Mouse (Mus musculus) lung, postnatal 0 days (tissue): Measurements from ENCODE around the gene Car12.
A peak's percentile ranks its signal among the peaks of the same experiment; 100 is the strongest.

Experiments
- CTCF ChIP-seq: IDR thresholded peaks from 2 replicates; pipeline ENCODE4 v1.5.1; 2016; ENCODE audit warnings: antibody characterized with exemption, mild to moderate bottlenecking
- EP300 ChIP-seq: IDR thresholded peaks from 2 replicates; pipeline ENCODE4 v1.6.1; 2016; ENCODE audit warnings: antibody characterized with exemption, mild to moderate bottlenecking, control low read depth

DNA sequence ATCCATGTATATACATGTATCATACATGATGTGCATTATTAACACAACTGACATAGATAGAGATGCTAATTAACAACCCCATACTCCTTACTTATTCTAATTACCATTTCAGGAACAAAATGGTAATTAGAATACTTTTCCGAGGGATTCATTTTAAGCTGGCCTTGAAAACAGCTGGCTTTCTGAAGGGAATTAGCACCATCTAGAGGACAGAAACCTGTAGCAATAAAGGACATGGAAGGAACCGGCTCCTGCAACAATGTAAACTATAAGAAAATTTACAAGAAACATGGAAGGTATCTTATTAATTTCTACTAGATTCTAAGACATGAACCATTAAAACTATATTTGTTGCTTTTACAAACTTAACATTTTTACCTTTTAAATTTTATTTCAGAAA lies 74.3 kb downstream of the Car12 start:
- peak; percentile 75 for TF ChIP-seq CTCF
- TF ChIP-seq EP300, result no peak
